Mouse (Mus musculus): ENCODE results near the gene Nus1. TPM values are rescaled to one million over a fixed set of nuclear protein-coding genes. Genes with fewer than 3 reads are reported as not detected.

Gene Nus1
- 10 to 100 TPM; 44.1 to 64.2 TPM for total RNA-seq (2021)
- long read RNA-seq, experiment 1, full-length matches to known transcripts, result 30 of 39 reads
- long read RNA-seq, experiment 1, partial matches to known transcripts, result 1 of 39 reads
- long read RNA-seq, experiment 1, other reads (novel, unspliced or antisense), result 8 of 39 reads
- long read RNA-seq, experiment 2, full-length matches to known transcripts, result 79 of 87 reads
- long read RNA-seq, experiment 2, partial matches to known transcripts, result 0 of 87 reads
- long read RNA-seq, experiment 2, other reads (novel, unspliced or antisense), result 8 of 87 reads

GRCm38 (mm10) chr10:52417299-52417997, at the start of gene Nus1:
TSS of gene Nus1 (plus strand) at chr10:52417547.
- peak; percentile 95 to 96 for DNase-seq (ENCODE audit: low spot score in 2 of 2)

DNA sequence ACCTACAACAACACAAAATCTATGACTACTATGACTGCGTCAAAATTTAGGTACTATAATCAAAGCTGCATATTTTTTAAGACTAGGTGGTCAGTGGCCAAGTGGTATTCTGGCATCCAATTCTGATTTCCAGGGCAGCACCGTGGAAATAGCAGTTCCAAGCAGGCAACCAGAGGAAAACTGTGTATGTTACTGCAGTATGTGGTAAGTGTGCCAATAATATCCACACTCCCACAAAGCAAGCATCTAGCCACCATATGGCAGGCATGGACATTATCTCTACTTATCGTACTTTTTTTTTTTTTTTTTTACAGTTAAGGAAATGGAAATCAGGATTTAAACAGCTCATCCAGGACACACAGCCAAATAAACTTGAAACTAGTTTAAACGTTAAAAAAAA, 49.0 kb upstream of the Nus1 start:
- no peak for DNase-seq (ENCODE audit: low spot score in 2 of 2)

DNA sequence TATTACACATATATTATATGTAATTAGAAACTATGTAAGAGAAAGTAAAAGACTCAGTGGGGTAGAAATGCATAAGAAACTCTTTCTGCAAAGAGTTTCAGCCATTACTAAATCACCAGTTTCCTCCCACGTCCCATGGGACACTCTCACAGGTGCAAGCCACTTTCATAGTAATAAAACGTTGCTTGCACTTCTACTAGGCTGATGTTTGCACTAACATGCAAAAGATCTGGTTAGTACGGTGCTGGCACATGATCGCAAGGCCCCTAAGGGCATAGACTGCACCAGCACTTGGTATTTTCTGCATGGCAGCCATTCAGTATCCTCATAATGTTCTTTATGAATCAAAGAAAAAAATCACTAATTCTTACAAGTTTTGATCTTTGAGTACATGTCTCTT, 43.5 kb upstream of the Nus1 start:
- DNase-seq (ENCODE audit: low spot score in 2 of 2), result no peak

DNA sequence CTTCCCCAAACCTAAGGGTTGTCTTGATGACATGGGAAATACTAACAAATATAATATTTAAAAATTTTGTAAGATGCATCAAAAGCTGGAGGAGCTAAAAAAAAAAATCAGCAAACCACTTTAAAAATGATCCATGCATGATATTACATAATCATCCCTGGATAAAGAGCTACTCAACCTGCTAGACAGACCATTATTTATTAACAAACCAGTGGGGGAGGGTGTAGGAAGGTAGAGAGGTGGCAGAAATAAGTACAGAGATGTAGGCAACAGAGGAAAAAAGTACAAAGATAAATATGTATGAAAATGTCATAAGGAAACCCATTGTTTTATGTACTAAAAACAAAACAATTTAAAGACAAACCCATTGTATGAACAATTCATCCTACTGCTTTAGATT, 42.7 kb upstream of the Nus1 start:
- no peak for DNase-seq (ENCODE audit: low spot score in 2 of 2)

DNA sequence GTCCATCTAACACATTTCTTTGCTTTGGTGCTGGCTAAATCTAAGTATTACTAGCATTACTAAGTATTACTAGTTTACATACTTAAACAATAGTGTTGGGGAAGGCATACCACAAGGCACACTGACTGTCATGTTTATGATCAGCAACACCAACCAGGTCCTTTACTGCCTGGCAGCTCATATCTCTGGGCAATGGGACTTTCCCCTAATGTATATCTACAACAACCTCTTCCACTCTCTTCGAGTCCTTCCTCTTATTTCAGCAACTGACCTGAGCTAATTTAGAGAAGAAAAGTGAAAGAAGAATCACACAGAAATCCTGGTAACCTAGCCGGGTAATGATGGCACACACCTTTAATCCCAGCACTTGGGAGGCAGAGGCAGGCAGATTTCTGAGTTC, 40.9 kb upstream of the Nus1 start:
- no peak for DNase-seq (ENCODE audit: low spot score in 2 of 2)

GRCm38 (mm10) chr10:52377813-52378212, 39.5 kb upstream of the Nus1 start:
- DNase-seq (ENCODE audit: low spot score in 2 of 2), result no peak

DNA sequence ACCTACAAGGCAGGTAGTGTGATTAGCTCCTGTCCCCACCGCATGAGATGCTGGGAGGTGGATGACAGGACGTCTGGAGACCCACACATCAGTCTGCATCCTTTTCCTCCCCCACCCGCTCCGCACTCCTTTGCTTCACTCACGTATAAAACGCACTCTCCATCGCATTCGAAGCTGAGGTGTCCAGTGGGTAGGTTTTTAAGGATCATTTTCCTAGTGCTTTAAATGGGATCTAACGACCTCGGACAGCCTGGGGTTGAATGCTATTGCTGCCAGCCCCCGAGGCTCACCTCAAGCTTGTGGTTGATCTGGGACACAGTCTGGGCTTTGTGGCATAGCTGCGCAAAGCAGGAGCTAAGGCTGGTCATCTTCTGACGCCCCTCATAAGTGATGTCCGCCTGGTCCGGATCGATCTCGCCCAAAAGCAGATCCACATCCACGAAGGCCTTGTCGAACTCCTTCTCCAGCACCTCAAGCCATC, 36.0 kb upstream of the Nus1 start:
- no peak for DNase-seq (ENCODE audit: low spot score in 2 of 2)

- peak; percentile 95 to 96 for DNase-seq (ENCODE audit: low spot score in 2 of 2)
These were observed 35.3 kb upstream of the Nus1 start, which contains the start of gene Gopc for GRCm38 (mm10) chr10:52381845-52382591. TSS of gene Gopc (minus strand) at chr10:52382124.

DNA sequence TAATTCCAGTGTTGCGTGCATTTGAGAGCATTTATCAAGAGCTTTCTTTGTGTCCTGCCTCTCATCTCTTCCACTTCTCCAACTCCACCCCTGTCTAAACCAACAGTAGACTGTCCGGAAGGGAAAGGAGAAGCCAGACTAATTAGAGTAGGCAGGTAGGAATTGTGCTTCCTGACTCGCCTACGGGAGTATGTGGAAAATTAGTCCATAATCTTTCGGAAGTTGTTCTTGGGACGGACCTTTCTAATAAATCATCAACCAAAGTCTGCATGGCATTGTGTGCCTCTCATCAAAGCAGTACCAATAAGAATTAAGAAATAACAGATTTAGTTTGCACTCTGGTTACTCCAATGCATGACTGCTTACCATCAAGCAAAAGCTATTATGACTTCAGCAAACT, 34.3 kb upstream of the Nus1 start:
- DNase-seq (ENCODE audit: low spot score in 2 of 2), result no peak

DNA sequence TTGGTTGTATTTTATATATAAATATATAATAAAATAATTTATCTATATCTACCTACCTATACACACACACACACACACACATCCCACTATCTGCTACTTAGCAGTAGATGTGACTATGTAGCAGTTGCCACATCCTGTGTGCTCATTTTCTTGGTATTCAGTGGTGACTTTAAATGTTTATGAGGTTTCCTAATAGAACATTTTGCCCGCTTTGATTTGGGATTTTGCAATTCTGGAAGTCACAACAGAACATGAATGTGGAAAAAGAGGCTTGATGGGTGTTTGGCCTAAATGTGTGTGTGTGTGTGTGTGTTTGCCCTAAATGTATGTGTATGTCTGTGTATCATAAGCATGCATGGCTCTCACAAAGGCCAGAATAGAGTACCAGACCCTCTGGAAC, 33.8 kb upstream of the Nus1 start:
- no peak for DNase-seq (ENCODE audit: low spot score in 2 of 2)

DNA sequence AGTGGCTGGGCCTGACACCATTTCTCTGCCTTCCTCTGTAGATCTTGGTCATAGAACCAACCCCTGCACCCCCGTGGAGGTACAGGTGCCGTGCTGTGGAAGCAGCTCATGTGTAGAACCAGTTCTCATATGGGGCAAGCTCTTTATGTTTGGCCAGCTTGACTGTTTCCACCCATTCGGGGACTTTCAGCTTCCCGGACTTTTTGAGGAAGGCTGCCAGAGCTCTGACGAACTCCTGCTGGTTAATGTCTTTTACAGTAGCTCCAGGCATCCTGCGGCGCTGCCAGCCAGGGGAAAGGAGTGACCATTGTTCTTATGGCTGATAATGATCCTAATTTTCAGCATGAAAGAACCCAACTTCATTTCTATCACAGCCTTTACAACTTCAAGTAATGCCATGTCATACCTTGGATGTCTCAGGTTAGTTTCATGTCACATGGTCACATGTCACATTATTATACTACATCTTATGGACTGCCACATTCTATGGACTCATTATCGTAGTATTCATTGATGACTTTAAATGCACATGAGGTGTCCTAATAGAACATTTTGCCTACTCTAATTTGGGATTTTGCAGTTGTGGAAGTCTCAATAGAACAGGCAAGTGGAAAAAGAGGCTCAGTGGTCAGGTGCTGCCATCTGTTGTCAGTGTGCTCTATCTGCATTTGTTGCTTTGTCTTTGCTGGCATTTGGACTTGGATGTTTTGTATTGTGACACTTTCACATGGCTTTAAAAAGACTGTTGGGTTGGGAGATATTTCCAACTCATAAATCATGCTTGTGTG, 32.3 kb upstream of the Nus1 start:
- DNase-seq (ENCODE audit: low spot score in 2 of 2), result peak; percentile 20 to 41

- no peak for DNase-seq (ENCODE audit: low spot score in 2 of 2)
These were observed 30.2 kb upstream of the Nus1 start for GRCm38 (mm10) chr10:52387192-52387591.

GRCm38 (mm10) chr10:52388922-52389430, 28.4 kb upstream of the Nus1 start, which contains the start of gene Nepn:
TSS of gene Nepn (plus strand) at chr10:52388972.
- DNase-seq (ENCODE audit: low spot score in 2 of 2), result no peak

- no peak for DNase-seq (ENCODE audit: low spot score in 2 of 2)
These were observed 27.9 kb upstream of the Nus1 start for GRCm38 (mm10) chr10:52389438-52389837.

- DNase-seq (ENCODE audit: low spot score in 2 of 2), result no peak
These were observed 26.1 kb upstream of the Nus1 start for GRCm38 (mm10) chr10:52391208-52391607.

DNA sequence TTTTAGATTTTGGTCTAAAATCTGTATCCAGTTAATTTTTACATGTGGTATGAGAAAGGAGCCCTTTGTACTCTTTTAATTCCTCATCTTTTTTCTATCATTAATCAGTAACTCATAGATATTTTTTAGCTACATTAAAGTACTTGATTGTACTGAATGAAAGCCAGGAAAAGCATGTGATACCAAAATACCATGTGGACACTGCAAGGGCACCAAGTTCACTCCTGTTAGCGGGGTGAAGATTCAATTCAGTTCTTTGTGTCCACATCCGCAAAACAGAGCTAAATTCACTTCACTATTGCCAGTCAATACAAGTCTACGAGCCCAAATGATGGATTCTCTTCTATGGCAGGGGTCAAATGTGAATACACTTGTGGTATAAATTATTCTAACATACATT, 20.7 kb upstream of the Nus1 start:
- DNase-seq (ENCODE audit: low spot score in 2 of 2), result no peak

GRCm38 (mm10) chr10:52398715-52399114, 18.6 kb upstream of the Nus1 start:
- DNase-seq (ENCODE audit: low spot score in 2 of 2), result no peak

GRCm38 (mm10) chr10:52399722-52400121, 17.6 kb upstream of the Nus1 start:
- DNase-seq (ENCODE audit: low spot score in 2 of 2), result no peak

DNA sequence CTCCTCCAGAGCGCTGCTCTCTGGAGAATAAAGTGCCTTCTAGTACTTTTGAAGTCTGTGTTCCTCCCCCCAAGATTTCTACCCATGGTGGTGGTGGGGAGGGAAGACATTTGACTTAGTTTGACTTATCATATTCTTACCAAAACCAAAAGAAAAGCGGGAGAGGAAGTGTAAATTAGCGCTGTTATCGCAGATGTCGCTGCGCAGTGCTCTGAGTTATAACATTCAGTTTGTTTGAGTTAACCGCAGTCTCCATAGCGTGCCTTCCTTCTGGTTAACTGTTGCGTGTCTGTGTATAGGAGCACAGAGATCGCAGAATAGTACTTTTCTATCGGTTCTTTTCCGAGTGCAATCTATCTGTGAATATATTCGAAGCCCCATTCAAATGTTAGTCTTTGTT, 12.2 kb upstream of the Nus1 start:
- no peak for DNase-seq (ENCODE audit: low spot score in 2 of 2)

GRCm38 (mm10) chr10:52407526-52407925, 9.8 kb upstream of the Nus1 start:
- DNase-seq (ENCODE audit: low spot score in 2 of 2), result no peak

DNA sequence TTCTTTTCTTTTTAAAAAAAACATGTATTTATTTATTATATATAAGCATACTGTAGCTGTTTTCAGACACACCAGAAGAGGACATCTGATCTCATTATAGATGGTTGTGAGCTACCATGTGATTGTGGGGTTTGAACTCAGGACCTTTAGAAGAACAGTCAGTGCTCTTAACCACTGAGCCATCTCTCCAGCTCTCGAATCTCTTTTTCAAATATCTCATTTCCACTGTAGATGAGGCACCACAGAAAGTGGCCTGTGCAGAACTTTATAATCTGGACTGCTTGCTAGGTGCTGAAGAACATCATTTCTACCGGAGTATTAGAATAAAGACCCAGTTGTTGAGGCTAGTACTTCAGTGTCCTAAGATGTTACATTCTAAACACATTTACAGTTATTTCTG, 2.3 kb upstream of the Nus1 start:
- no peak for DNase-seq (ENCODE audit: low spot score in 2 of 2)

All from adrenal gland, adult 18-20 months (tissue).